ENCODE assay signal across 9 mouse cellular contexts in the genomic region with DNA sequence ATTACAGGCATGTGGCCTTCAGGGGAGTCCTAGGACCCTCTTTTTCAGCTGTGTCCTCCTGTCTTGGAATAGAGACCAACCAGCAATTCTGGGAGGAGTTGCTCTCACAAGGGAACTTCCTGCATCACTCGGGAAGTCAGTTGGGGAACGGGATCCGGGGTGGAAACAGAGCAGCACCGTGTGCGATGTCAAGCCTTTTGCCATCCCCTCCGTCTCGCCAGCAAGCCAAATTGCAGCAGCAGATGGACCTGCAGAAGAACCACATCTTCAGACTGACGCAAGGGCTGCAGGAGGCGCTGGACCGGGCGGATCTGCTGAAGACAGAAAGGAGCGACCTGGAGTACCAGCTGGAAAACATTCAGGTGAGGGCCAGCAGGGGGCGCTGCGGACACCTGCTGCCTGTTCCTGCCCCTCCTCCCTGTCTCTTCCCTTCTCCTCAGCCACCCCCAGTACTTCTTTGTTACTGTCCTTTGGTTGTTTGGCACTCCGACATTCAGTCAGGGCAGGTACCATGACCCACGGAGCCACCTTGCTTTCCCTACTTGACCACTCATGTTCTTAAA. TPM values are rescaled to one million over a fixed set of nuclear protein-coding genes. Genes with fewer than 3 reads are reported as not detected.
A peak's percentile ranks its signal among the peaks of the same experiment; 100 is the strongest.
DNase-seq lines count a peak whose midpoint lies in the region; ATAC-seq and TF ChIP-seq lines count a peak whose summit lies in the region.
"Had no signal": no experiment of that assay in that cellular context is flagged by ENCODE, and none has a peak within 500 bp of the region (broad histone marks: within the 10 kb centered on the region; RNA-seq: fewer than 3 reads in every experiment).

No protein-coding gene starts in this region.

- H3K9ac ChIP-seq in midbrain, embryonic 14.5 days (replicated peaks; ENCODE audit: low read length), result no peak overlapping the region
- H3K9ac ChIP-seq: limb, embryonic 13.5 days had no signal

- peaks cover 25% of the 10 kb centered on the region; the same call in 1 of the 2 replicates for H3K36me3 ChIP-seq in midbrain, embryonic 14.5 days (ENCODE audit: control insufficient read depth, insufficient read depth, low read length)

- ATAC-seq in midbrain, embryonic 14.5 days (ENCODE audit: low FRiP score, low TSS enrichment), result no peak

- no peak overlapping the region for H3K4me2 ChIP-seq in midbrain, embryonic 14.5 days (ENCODE audit: low read length)
- H3K4me2 ChIP-seq: limb, embryonic 13.5 days had no signal

- no peaks in the 10 kb centered on the region for H3K27me3 ChIP-seq in midbrain, embryonic 14.5 days (ENCODE audit: control insufficient read depth, insufficient read depth, low read length)
- H3K27me3 ChIP-seq: limb, embryonic 13.5 days had no signal

- intact Hi-C loops in gastrocnemius, adult 2 months (cut with DNase I), result no loop called here

- DNase-seq in gastrocnemius, adult 2 months, result peak; percentile 53
- DNase-seq in gastrocnemius, postnatal 4 days (ENCODE audit: low spot score in 2 of 2), result no peak
- peak; percentile 46 for DNase-seq in B cell, adult 2 months
- peak; percentile 50 for DNase-seq in brain, adult 2 months (ENCODE audit: low read depth, low spot score)
- DNase-seq in kidney, adult 9 months, result peak; percentile 40
- peak; percentile 9 for DNase-seq in midbrain, embryonic 14.5 days
- DNase-seq in layer of hippocampus, adult 8-10 months (ENCODE audit: low spot score in 2 of 2), result no peak
- DNase-seq in right cerebral cortex, postnatal 10 days (ENCODE audit: low spot score in 2 of 2), result no peak

- peak overlapping the region; percentile 72 for H3K27ac ChIP-seq in gastrocnemius, adult 2 months
- no peak overlapping the region for H3K27ac ChIP-seq in midbrain, embryonic 14.5 days (replicated peaks; ENCODE audit: low read depth, low read length)
- H3K27ac ChIP-seq: limb, embryonic 13.5 days had no signal

- peak overlapping the region; percentile 37 for H3K4me3 ChIP-seq in gastrocnemius, adult 2 months
- H3K4me3 ChIP-seq in midbrain, embryonic 14.5 days (replicated peaks; ENCODE audit: low read depth, low read length), result no peak overlapping the region
- H3K4me3 ChIP-seq: limb, embryonic 13.5 days had no signal

- 64% methylated on average over 16 of the region's 16 CpGs for WGBS in midbrain, embryonic 14.5 days

- H3K9me3 ChIP-seq in midbrain, embryonic 14.5 days (ENCODE audit: control insufficient read depth, low read length), result no peaks in the 10 kb centered on the region
- H3K9me3 ChIP-seq: limb, embryonic 13.5 days had no signal

- TF ChIP-seq CTCF in gastrocnemius, adult 2 months (IDR thresholded peaks at IDR 0.05), result peak; percentile 64

- no peaks in the 10 kb centered on the region for H3K4me1 ChIP-seq in midbrain, embryonic 14.5 days (ENCODE audit: control insufficient read depth, insufficient read depth, low read length)

RNA-seq across cellular contexts. Expression of a gene that starts 45.1 kb away (rescaled TPM):
- total RNA-seq in gastrocnemius, adult 2 months (2021), result 10 to 100 TPM; 11.0 to 11.1 TPM
- total RNA-seq in gastrocnemius, postnatal 4 days (2021), result 10 to 100 TPM; 29.8 to 31.1 TPM
- polyA plus RNA-seq in midbrain, embryonic 14.5 days (2014; fragmentation: Nextera tagmentation; extraction: Ambion mirVana), result 46.7 and 49.1 TPM in 2 replicates
- 10 to 100 TPM; 20.9 to 27.1 (median 22.6) TPM for total RNA-seq in layer of hippocampus, adult 8-10 months (2022)

Comparison
In these comparisons a context has a peak if more than half of its experiments do, and no peak if none do; other contexts are left out.
1. DNase-seq: peak in gastrocnemius, adult 2 months (single experiment), B cell, adult 2 months (2 of 2), brain, adult 2 months (single experiment), kidney, adult 9 months (single experiment) and midbrain, embryonic 14.5 days (single experiment); none in gastrocnemius, postnatal 4 days (0 of 2), layer of hippocampus, adult 8-10 months (0 of 2) and right cerebral cortex, postnatal 10 days (0 of 2).